Mouse (Mus musculus) forebrain, postnatal 0 days (tissue): ENCODE measurements around the gene Son. TPM values are rescaled to one million over a fixed set of nuclear protein-coding genes. Genes with fewer than 3 reads are reported as not detected.
"Not testable (repeated sequence)": the region's sequence is repeated elsewhere in the genome, so short reads cannot be mapped to it uniquely, and the experiment has no call there.

Experiments
- ATAC-seq: fragments of 200-750 bp; cut with Nextera tagmentation; 2 replicates; pipeline ENCODE4 v1.8.0; 2017; ENCODE audit warnings: mild to moderate bottlenecking, moderate library complexity
- DNase-seq: peaks from one replicate; pipeline ENCODE4 v3.0.0-alpha.2; 2015
- H3K27ac ChIP-seq: fragments of 300-500 bp; sonication (generic); 2 replicates; pipeline ENCODE4 v1.5.1; 2014; ENCODE audit warnings: low read depth, mild to moderate bottlenecking, antibody characterized with exemption, low read length, moderate library complexity, mixed read lengths
- H3K27me3 ChIP-seq: fragments of 300-500 bp; sonication (generic); 2 replicates; pipeline ENCODE4 v1.6.1; 2014; ENCODE audit warnings: mild to moderate bottlenecking, low read length, mixed read lengths; ENCODE audit not compliant: insufficient read depth
- H3K36me3 ChIP-seq: fragments of 300-500 bp; sonication (generic); 2 replicates; pipeline ENCODE4 v1.6.1; 2014; ENCODE audit warnings: mild to moderate bottlenecking, moderate library complexity; ENCODE audit not compliant: insufficient read depth
- H3K4me1 ChIP-seq: fragments of 300-500 bp; sonication (generic); 2 replicates; pipeline ENCODE4 v1.6.1; 2014; ENCODE audit warnings: antibody characterized with exemption; ENCODE audit not compliant: insufficient read depth
- H3K4me2 ChIP-seq: fragments of 300-500 bp; sonication (generic); 2 replicates; pipeline ENCODE4 v1.6.1; 2014; ENCODE audit warnings: low read depth, mild to moderate bottlenecking, moderate library complexity
- H3K4me3 ChIP-seq: fragments of 300-500 bp; sonication (generic); 2 replicates; pipeline ENCODE4 v1.5.1; 2014; ENCODE audit warnings: low read depth, low read length, mixed read lengths
- H3K9ac ChIP-seq: fragments of 300-500 bp; sonication (generic); 2 replicates; pipeline ENCODE4 v1.6.1; 2014; ENCODE audit warnings: mild to moderate bottlenecking
- H3K9me3 ChIP-seq: fragments of 300-500 bp; sonication (generic); 2 replicates; pipeline ENCODE4 v1.6.1; 2016; ENCODE audit warnings: low read length
- CTCF ChIP-seq: sonication (generic); IDR thresholded peaks from 2 replicates; pipeline ENCODE4 v1.5.1; 2016; ENCODE audit warnings: antibody characterized with exemption, control low read depth, low read depth
- WGBS: fragments of 180-500 bp; shearing (Covaris S2); extraction: QIAGEN DNeasy Blood & Tissue Kit; methylation state at CpG from one replicate; pipeline ENCODE4 v1.1.7; 2014; 5-methylcytosine and 5-hydroxymethylcytosine counted together
- polyA plus RNA-seq: library from polyadenylated mRNA; unstranded; fragments of >200 nt; fragmentation: Nextera tagmentation; extraction: Ambion mirVana; gene quantifications from 2 replicates; pipeline ENCODE4 v1.2.1, GENCODE M21; 2015
- total RNA-seq: library from RNA; depleted of rRNA; stranded (reverse); fragments of >200 nt; gene quantifications from 2 replicates; pipeline ENCODE4 v1.2.3, GENCODE M21; 2014

Son gene
- total and polyA plus RNA-seq, 2 experiments from 2014 or later, result 76.7 to 279 TPM

DNA sequence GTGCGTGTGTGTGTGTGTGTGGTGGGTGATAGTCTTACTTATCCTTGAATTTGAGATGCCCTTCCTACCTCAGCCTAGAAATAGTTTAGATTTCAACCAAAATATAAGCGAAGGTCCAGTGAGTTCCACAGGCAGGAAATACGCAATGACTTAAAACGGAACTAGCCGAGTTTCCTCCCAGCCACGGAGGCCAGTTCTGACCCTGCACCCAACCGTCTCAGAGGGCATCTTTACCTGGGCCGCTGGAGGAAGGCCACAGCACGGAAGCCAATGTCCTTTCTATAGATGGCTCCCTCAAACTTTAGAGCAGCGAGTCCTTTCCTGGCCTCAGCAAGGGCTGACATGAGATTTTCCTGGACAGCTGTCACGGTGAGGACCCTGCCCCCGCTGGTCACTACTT is 13.7 kb upstream of the Son start:
- no peak overlapping the region for H3K9ac ChIP-seq
- no peak for TF ChIP-seq CTCF
- DNase-seq (no peak), ATAC-seq (no peak)
- H3K4me3 ChIP-seq, result no peak overlapping the region
- no peaks in the 10 kb centered on the region for H3K9me3 ChIP-seq
- H3K36me3 ChIP-seq, result peaks cover 73% of the 10 kb centered on the region
- WGBS, result 92% methylated on average over 12 of the region's 12 CpGs
- no peaks in the 10 kb centered on the region for H3K4me1 ChIP-seq
- no peaks in the 10 kb centered on the region for H3K27me3 ChIP-seq
- no peak overlapping the region for H3K4me2 ChIP-seq
- H3K27ac ChIP-seq, result no peak overlapping the region

DNA sequence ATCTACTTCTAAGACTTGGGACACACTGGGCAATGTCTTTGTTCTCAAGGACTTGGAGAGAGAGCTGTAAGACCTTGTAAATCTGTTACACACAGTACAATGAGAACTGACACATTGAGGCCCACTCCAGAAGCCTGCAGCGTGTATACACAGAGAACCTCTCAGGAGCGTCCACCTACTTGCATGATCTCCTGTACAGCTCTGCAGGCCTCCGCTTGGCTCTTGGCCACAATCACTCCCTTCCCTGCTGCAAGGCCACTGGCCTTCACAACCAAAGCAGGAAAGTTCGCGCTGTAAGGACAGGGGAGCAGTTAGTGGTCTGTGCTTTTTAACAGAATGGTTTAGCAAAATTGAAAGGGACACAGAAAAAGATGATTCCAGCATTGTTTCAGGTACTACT is 8.1 kb upstream of the Son start:
- TF ChIP-seq CTCF, result no peak
- DNase-seq (no peak), ATAC-seq (no peak)
- Histone ChIP-seq H3K36me3 (peaks cover 77% of the 10 kb centered on the region), H3K27me3 (no peaks in the 10 kb centered on the region), H3K9ac (no peak overlapping the region), H3K4me3 (no peak overlapping the region), H3K4me1 (no peaks in the 10 kb centered on the region), H3K27ac (no peak overlapping the region), H3K9me3 (no peaks in the 10 kb centered on the region), H3K4me2 (no peak overlapping the region)
- 85% methylated on average over 5 of the region's 5 CpGs for WGBS

DNA sequence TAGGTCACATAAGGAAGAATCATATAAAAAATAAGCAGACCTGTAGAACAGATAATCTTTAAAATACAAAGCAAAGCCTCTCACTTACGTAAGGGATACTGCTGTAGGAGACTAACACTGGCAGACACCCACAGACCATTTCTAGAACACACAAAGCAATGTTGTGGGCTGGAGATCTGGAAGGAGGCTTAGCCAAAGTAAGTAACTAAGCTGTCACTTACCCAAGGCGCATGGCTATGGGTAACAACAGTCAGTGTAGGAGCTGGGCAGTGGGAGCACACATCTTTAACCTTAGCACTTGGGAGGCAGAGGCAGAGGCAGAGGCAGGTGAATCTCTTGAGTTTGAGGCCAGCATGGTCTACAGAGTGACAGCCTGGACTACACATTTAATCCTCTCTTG is 7.7 kb upstream of the Son start:
- no peaks in the 10 kb centered on the region for H3K4me1 ChIP-seq
- ATAC-seq, result no peak
- 93% methylated on average over 2 of the region's 2 CpGs for WGBS
- H3K4me3 ChIP-seq, result no peak overlapping the region
- H3K9me3 ChIP-seq, result no peaks in the 10 kb centered on the region
- no peak overlapping the region for H3K4me2 ChIP-seq
- no peak for TF ChIP-seq CTCF
- H3K27ac ChIP-seq, result no peak overlapping the region
- peaks cover 76% of the 10 kb centered on the region for H3K36me3 ChIP-seq
- no peak overlapping the region for H3K9ac ChIP-seq
- H3K27me3 ChIP-seq, result no peaks in the 10 kb centered on the region
- no peak for DNase-seq

DNA sequence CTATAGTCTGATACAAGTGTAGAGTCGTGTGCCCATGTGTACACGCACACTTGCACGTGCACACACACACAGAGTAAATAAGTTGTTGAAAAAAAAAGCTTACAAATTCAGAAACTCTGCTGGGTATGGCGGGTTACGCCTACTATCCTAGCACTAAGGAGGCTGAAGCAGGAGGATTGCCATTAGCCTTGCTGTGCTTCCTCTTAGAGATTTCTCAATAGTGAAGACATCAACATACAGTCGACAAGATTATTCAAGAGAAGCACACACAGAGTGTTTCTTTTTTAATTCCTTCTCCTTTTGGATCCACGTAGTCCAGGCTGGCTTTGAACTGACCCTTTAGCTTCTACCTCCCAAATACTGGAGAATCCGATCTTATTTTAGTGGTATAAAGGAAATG is 7.1 kb upstream of the Son start:
- no peak overlapping the region for H3K9ac ChIP-seq
- H3K4me2 ChIP-seq, result no peak overlapping the region
- ATAC-seq (no peak), DNase-seq (no peak)
- no peaks in the 10 kb centered on the region for H3K27me3 ChIP-seq
- H3K36me3 ChIP-seq, result peaks cover 72% of the 10 kb centered on the region
- H3K4me3 ChIP-seq, result no peak overlapping the region
- H3K4me1 ChIP-seq, result no peaks in the 10 kb centered on the region
- H3K9me3 ChIP-seq, result no peaks in the 10 kb centered on the region
- H3K27ac ChIP-seq, result no peak overlapping the region
- no peak for TF ChIP-seq CTCF
- WGBS, result 93% methylated on average over 8 of the region's 8 CpGs

DNA sequence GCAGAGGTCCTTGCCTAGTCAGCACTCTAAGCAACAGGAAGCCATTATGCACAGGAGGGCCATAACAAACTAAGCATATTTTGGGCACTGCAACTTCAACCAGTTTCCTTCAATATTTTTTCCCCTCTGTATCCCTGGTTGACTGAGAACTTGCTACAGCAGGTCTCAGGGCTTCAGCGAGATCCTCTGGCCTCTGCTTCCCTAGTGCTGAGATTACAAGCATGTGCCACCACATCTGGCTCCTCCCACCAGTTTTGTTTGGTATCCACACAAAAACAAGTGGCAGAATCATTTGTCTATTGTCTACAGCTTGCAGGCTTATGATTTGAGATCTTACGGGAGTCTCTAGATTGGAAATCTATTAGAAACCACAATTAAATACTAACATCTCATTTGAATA is 2.4 kb upstream of the Son start:
- Histone ChIP-seq H3K4me1 (peaks cover 4% of the 10 kb centered on the region; the same call in 1 of the 2 replicates), H3K9ac (no peak overlapping the region), H3K27ac (no peak overlapping the region), H3K4me2 (no peak overlapping the region), H3K27me3 (no peaks in the 10 kb centered on the region), H3K9me3 (no peaks in the 10 kb centered on the region), H3K36me3 (peaks cover 28% of the 10 kb centered on the region), H3K4me3 (no peak overlapping the region)
- WGBS, result 84% methylated on average over 2 of the region's 2 CpGs
- TF ChIP-seq CTCF, result no peak
- DNase-seq (no peak), ATAC-seq (no peak)

DNA sequence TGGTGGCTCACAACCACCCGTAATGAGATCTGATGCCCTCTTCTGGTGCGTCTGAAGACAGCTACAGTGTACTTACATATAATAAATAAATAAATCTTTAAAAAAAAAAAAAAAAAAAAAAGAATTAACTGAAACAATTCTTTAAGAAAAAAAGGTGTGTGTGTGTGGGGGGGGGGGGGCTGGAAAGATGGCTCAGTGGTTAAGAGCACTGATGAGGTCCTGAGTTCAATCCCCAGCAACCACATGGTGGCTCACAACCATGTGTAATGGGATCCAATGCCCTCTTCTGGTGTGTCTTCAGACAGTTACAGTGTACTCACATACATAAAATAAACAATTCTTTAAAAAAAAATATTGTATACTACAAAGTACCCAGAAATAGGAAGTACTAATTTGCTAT is 1.9 kb upstream of the Son start:
- not testable (repeated sequence) for H3K4me2 ChIP-seq, DNase-seq, H3K27me3 ChIP-seq, H3K4me1 ChIP-seq, H3K27ac ChIP-seq, ATAC-seq, H3K9me3 ChIP-seq, H3K4me3 ChIP-seq, H3K9ac ChIP-seq
- peaks cover 23% of the 10 kb centered on the region for H3K36me3 ChIP-seq
- WGBS, result no CpG with 5 or more reads among the region's 2 CpGs

DNA sequence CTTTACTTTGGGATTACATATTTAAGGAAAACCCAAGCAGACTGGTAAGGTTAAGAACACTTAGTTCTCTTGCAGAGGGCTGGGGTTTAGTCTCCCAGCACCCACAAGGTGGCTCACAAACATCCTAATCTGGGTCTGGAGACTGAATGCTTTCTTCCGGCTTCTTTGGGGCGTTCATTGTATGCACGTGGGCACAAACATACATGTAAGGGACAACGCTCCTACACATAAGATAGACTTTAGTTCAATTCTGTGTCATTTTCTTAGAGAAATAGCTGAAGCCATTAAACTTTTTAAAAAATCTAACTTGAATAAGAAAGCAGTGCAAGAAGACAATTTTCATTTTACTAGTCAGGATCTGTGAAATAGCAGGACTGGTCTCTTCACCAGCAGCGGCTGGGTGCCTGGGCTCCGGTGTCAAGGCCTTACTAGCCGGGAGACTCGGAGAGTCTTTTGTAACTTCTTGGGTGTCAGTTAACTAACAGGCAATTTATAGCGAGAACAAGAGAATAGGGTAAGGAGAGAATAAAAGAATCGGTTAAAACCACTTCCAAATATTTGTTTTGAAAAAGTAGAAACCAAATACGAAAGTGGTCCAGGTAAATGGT is 1.2 kb upstream of the Son start:
- peak overlapping the region; percentile 85 for H3K4me3 ChIP-seq
- under 1% methylated on average over 11 of the region's 11 CpGs for WGBS
- no peak; the same call in 1 of the 2 replicates for TF ChIP-seq CTCF
- peak; percentile 35 for DNase-seq
- no peak for ATAC-seq
- peak overlapping the region; percentile 99 for H3K27ac ChIP-seq
- H3K4me2 ChIP-seq, result peak overlapping the region; percentile 96
- H3K9me3 ChIP-seq, result no peaks in the 10 kb centered on the region
- H3K9ac ChIP-seq, result peak overlapping the region; percentile 95
- no peaks in the 10 kb centered on the region for H3K27me3 ChIP-seq
- peaks cover 4% of the 10 kb centered on the region; the same call in 1 of the 2 replicates for H3K4me1 ChIP-seq
- H3K36me3 ChIP-seq, result peaks cover 17% of the 10 kb centered on the region
